Mouse (Mus musculus) T-helper 17 cell (primary cell): ENCODE measurements around the gene Rlbp1.

Source experiments
- in situ Hi-C, 2 experiments: fragments of 300-600 bp; cut with MboI, MseI; formaldehyde crosslinking; loops; 1 replicate in 1 of 2; 2 replicates in 1 of 2; pipeline ENCODE4 v1.15.1; 2025; ENCODE audit warnings: high pct_unique_total_duplicates in 2 of 2

The Rlbp1 gene

DNA sequence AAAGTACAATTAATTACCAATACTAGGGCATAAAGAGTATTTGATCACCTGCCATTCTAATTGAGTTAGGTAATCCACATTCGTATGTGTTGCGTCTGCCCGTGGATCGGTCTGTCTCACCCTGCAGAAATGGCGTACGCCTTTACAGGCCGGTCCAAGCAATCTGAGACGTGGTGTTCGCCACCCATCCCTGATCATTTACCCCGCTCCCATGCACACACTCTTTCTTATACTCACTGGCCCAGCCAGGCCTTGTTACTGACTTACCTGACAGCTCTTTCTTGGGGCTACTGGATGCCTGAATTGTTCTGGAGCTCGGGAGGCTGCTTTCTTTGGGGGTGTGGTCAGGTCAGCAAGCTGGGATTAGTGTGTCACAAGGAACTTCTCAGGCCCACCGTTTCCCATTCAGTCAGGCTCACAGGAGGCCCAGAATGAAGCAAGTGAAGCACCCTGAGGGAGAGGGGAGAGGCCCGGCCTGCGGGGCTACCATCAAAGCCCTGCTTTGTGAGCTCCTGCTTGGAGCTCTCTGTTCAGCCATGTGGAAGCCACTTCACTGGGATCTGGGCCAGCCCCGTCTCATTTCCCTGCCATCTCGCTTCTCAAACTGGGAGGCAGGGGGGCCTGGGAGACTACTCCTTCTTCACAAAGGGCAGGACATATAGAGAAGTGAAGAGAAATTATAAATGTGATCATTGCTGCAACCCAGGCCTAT, at the start of gene Rlbp1:
Rlbp1 (minus strand) TSS at position 627 of the 712 bp plus-strand sequence.
- in situ Hi-C loops = loop anchor here in 1 of 2 experiments (10.0 kb wide), 1 partner anchor 188 kb away; no protein-coding TSS in a partner anchor

DNA sequence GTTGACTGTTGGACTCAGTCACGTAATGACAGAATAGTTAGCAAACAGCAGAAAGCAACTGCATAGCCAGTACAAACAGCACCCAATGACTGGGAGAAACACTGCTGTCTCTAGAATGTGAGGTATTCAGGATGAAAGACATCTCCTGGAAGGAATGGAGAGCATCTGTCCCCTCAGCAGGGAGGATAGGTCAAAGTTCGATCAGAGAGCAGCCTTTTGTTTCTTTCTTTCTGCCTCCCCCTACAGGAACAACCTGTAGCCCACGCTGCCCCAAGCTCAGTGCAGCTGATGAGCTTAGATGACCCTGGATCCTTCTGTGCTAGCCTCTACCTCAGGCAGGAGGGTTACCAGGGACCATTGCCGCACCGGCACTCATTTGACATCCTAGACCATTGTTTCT, 41.4 kb upstream of the Rlbp1 start:
- in situ Hi-C loops = no loop called here

DNA sequence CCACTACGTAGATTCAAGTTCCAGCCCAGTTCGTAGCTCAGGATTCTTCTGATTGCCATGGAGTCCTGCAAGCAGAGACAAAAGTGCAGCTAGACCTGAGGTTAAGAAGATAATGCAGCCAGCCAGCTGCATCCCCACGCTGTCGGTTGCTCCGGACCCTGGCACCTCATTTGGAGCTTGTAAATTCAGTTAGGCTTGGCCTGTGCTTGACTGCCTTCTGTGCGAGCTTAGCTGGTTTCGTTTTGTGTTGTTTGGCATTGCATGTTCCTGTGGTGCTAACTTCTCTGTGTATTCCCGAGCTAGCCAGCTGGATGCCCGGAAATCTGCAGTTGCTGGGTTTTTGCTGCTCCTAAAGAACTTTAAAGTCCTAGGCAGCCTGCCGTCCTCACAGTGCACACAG, 39.0 kb upstream of the Rlbp1 start:
- in situ Hi-C loops = no loop called here

DNA sequence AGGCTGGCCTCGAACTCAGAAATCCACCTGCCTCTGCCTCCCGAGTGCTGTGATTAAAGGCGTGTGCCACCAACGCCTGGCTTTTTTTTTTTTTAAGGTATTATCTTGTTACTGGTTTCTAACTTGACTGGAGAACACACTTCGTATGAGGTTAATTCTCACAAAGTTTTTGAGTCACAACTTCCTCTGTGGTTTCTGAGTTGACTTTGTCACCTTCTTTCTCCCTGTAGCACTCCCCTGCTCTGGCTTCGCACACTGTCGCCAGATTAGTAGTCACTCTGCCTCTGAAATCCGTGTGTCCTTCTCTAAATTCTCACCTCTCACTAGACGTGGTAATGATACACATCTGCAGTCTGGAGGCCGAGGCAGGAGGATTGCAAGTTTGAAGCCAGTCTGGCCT, 36.0 kb upstream of the Rlbp1 start:
- in situ Hi-C loops = no loop called here

DNA sequence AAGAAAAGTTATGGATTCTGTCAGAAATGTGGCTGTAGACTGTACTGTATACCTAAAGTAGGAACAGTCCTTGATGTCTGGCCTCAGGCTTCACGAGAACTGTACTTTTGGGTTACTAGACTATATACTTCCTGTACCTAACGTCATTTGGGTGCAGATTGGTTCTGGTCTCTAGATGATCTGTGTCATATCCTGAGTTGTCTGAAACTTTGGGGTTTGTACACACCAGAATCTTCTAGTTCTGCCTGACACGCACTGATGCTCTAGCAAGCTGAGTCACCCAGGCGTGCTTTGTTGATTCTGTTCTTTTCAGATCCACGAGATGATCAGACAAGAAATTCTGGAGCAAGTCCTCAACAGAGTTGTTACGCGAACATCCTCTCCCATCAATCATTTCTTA, 33.1 kb upstream of the Rlbp1 start:
- in situ Hi-C loops = no loop called here

DNA sequence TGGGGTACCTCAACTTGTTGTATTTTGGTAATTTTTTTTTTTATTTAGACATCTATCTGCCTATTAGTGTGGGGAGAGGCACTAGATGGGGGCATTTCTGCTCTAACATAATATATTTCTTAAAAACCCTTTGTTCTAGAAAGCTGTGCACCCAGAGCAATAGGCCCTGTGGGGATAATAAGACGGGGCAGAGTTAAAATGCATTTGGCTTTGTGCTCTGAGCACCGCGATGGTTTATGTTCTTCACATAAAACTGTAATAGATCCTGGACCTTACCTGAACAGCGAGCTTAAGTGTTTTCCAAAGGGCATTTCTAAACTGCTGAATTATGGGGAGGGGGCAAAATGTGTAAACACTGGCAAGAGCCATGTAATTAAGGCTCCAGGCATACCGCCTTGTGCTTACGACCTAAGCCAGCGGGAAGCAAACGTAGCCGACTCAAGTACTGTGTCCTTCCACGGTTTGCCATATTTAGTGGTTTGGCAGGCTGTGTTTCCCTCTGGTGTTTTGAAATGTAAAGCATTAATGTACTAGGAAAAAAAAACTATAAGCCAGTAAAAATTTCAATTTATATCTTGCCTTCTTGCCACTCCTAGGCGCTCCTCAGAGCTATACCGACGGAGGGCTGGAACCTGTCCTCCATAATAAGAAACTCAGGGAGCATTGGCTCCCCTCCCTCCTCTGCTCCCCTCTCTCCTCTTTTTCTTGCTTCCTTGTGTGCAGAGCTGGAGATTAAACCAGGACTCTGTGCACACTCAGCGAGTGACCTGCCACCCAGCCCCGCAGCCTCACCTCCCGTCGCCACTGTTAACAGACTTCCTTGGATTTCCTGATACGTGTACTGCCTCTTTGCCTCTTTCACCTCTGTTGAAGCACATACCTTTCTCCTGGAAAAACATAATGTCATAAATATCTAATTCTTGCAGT, 27.9 kb upstream of the Rlbp1 start:
- in situ Hi-C loops = no loop called here

DNA sequence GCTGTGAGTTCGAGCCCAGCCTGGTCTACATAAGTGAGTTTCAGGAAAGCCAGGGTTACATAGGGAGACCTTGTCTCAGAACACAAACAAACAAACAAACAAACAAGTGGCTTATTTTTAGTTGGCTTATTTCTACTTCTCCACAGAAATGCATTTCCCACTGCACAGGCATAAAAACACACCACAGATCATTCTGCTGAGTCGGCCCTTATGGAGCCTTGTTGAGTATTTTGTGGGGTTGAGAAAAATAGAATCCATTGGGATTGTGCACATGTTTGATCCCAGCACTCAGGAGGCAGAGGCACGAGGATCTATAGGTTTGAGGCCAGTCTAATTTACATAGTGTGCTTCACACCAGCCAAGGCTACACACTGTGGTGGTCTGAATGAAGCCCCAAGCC, 13.4 kb upstream of the Rlbp1 start:
- in situ Hi-C loops = loop anchor here in 1 of 2 experiments (5.0 kb wide), 1 partner anchor 52 kb away; no protein-coding TSS in a partner anchor

DNA sequence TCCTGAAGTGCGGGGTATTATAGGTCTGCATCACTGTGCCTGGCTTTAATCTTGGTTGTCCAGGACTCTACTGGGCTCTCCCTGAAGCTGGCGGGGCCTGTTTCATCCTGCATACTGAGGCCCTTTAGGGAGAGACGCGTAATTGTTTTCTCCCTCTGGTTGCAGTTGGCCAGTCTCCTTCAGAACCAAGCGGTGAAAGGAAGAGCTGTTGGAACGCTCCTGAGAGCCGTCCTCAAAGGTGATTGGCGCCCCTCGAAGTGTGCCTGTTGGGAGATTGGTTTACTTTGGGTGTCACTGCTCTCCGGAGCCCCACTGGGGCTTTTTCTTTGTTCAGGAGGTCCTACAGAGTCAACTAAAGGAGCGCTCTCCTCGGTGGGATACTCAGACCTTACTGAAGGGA, 12.1 kb upstream of the Rlbp1 start:
- in situ Hi-C loops = no loop called here

DNA sequence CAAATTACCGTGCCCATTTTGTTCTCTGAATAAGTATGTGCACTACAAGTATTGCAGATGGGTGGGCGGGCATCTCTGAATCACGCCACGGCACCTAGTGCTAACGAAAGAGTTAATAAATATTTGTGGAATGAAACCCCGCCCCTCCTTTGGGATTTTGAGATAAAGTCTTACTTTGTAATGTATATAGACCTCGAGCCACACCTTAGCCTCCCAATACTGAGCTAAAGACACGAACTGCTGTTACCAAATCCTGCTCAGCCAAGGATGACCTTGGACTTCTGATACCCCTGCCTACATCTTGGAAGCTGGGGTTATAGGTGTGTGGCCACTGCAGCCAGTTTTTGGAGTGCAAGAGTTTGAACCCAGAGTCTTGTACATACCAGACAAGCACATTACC, 11.6 kb upstream of the Rlbp1 start:
- in situ Hi-C loops = no loop called here

DNA sequence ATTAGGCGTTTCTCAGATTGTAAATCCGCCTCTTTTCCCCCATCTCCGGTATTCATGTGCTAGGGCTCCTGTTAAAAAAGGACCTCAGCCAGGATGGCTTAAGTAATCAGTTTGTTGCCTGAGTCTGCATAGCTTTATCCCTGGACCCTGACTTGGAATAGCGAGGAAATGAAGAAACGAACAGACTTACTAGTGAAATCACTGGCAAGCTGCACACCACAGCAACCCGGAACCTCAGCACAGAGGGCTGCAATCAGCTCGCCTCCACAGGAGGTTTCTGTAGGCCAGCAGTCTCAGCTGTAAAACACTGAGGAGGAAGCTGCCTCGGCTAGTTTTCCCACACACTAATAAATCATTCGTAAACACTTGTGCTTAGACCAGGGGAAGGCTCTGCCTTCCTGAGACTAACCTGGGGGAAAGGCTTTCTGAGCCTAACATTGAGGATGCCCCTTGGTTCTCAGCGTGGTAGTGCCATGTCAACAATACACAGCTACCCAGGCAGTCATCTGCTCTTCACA, 10.7 kb upstream of the Rlbp1 start:
- in situ Hi-C loops = no loop called here

DNA sequence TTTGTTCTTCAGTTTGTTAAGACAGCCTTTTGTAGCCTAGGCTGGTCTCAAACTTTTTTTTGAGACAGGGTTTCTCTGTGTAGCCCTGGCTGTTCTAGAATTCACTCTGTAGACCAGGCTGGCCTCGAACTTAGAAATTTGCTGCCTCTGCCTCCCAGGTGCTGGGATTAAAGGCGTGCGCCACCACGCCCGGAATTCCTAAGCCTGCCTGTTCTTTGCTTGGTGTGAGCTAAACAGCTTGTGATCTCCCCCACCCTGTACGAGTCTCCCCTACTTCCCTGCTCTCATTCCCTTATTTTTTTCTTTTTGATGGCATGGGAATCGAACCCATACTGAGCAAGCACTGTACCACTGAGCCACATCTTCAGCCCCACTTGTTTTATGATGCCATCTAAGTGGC, 8.3 kb upstream of the Rlbp1 start:
- in situ Hi-C loops = no loop called here

DNA sequence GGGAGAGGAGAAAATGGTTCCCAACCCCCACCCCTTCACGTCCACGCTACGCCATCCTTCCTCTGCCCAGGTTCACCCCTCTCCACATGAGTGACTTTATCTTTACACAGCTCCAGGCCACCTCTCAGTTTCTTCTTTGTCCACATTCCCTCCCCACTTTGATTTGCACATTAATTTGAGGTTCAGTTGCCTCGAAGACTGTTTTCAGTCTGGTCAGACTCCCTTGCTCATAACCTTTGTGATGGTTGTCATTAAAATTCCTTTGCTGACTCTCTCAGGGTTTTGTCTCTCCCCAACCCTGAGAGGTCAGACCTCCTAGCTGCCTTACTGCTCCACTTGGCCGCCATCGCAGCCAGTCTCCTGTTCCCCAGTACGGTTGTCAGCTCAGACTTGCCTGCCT, 7.8 kb upstream of the Rlbp1 start:
- in situ Hi-C loops = no loop called here

DNA sequence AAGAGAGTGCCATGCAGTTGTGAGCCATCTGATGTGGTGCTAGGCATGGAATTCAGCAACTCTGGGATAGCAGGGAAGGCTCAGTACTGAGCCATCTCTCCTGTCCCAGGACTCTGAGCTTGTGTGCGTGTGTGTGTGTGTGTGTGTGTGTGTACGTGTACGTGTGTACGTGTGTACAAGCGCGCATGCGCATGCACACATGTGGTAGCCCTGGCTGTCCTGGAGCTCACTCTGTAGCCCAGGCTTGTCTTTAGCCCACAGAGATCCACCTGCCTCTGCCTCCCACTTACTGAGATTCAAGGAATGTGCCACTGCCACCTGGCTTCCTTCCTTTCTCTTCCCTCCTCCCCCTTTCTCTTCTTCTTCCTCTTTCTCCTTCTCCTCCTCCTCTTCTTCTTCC, 7.1 kb upstream of the Rlbp1 start:
- in situ Hi-C loops = no loop called here

DNA sequence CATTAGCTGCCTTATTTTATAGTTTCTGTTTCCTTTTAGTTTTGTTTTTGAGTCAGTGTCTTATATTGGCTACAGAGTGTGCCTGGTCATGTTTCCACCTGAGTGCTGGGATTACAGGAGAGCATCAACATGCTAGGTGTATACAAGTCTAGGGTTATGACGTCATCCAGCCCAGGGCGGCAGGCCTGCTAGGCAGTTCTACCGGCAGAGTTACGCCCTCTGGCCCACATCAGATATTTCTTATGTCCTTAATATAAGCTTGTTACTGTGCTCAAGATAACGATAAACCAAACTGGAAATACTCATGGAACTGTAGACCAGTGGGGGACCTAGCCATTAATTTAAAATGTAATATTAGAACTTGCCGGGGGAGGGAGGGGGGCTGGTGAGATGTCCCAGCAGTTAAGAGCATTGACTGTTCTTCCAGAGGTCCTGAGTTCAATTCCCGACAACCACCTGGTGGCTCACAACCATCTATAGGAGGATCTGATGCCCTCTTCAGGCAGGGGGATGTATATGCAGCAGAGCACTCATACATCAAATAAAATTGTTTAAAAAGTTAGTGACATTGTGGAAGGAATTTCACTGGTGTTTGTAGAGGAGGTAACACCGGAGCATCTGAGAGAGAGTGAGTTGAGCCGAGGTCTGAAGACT, 6.1 kb upstream of the Rlbp1 start:
- in situ Hi-C loops = no loop called here

DNA sequence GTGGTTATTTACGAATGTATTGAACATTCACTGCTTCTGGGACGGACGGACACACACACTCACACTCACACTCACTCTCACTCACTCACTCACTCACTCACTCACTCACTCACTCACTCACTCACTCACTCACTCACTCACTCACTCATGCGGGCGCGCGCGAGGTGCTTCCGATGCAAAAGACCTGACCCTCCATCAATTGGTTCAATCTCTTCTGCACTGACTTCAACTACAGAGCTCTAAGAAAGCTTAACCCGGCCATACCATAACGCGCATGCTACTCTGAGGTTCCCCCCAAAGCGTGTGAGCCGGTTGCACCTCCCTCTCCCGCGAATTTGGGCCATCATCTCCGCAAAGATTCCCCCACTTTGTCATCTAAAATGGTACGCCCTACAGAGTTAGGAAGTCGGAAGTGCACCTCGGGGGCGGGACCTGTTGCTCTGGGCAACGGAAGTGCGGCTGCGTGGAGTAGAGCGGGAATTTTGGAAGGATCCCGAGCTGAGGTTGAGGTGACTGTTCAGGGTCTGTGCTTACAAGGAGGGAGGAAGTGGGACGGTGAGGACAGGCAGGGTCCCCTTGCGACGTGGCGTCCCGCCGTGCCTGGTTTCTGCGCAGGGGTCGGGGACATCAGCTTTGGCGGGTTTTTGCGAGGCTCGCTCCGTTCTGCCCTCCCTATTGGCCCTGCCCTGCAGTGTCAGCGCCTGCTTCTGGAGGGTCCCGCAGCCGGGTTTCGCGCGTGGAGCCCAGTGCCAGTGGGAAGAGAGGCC, 5.2 kb upstream of the Rlbp1 start, which contains the start of gene Fanci:
Fanci (plus strand) TSS at position 47 of the 767 bp plus-strand sequence.
- in situ Hi-C loops = no loop called here

DNA sequence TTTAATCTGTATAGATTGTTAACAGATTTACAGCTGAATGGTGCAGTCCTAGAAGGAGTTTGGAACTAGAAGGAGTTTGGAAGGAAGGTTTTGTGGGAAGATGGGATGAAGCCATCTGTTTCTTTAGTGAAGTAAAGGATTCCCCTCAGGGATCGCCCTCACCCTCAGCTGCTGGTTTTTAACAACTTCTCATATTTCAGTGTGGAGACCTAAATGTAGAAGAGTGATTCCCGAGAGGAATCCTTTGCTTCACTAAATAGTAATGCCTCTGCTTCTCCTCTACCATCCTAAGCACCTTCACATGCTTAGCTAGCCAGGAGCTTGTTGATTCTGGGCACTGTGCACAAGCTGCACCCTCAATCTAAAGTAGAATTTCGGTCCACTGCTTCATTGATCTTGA, 4.6 kb upstream of the Rlbp1 start:
- in situ Hi-C loops = no loop called here

DNA sequence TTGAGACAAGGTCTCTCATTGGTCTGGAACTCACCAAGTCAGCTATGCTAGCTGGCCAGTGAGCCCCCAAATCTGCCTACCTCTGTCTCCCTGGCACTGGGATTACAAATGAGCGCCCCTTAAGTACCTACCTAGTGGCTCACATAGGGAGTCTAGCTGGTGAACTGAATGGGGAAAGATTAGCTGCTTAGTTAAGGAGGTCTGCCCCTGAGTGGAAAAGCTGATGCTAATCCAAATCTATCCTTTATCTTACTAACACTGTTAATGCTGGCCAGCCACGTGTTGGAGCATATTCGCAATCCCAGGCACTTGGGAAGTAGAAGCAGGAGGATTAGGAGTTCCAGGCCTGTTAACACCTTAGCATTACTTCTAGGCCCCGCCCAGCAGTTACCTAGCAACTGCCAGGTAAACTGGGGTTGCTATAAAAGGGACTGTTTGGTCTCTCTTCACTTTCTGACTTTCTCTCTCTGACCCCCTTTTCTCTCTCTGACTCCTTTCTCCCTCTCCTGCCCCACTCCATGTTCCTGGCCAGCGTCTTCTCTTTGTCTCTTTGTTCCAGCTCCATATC, 3.4 kb upstream of the Rlbp1 start:
- in situ Hi-C loops = no loop called here

DNA sequence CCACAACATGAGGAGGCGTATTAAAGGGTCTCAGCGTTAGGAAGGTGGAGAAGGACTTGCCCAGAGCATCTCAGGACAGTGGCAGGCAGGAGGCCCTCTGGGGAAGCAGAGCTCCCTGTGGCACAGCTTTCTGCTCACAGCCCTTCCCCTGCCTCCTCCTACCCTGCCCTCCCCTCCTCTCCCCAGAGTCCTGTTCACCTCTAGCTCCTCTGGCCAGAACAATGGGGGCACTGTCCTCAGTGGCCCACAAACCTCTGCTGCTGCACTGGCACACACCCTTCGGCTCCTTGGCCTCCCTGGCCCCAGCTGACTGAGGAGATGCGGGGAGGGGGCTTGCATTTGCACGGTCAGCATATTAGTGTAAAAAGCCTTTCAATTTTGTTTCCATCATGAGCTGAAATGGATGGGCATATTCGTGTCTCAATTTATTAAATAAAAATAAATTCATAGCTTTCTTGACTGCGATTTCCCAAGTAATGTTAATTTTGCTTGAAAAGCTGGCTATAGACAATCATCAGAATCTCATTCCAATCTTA, 1.9 kb upstream of the Rlbp1 start:
- in situ Hi-C loops = loop anchor here in 1 of 2 experiments (10.0 kb wide), 1 partner anchor 186 kb away; no protein-coding TSS in a partner anchor

DNA sequence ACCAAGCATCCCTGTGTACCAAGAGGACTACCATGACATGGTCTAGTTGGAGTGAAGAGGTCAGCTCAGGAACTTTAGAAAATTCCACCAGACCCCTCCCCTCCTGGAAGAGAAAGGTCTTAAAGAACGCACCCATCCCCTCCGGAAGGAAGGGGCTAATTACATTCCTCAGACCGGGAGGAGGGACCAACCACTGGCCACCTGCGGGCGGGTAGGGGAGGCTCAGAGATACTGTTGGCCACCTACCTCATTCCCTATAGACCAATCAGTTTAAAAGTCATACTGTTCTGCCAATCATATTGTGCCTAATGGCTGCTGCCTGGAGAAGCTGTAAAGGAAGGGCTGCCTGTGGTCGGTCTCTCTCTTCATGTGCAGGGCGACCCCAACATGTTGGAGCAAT, 1.1 kb upstream of the Rlbp1 start:
- in situ Hi-C loops = loop anchor here in 1 of 2 experiments (10.0 kb wide), 1 partner anchor 187 kb away; no protein-coding TSS in a partner anchor

DNA sequence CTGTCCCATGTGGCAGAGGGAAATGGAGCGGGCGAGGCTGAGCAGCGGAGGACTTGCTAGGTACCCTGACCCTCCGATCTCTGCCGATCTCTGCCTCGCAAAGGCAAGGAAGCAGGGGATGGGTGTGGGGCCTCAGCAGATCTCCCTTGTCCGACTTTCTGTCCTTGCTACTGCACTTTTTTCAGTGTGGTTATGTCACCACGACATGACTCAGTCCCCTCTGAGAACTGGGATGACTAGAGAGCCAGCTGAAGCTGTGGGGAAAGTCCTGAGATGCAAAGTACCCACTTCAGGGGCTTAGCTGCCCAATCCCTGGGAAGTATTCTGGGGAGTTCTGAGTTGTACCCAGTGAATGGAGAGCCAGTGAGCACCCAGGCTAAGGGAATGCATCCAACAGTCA, 292 bp upstream of the Rlbp1 start:
- in situ Hi-C loops = loop anchor here in 1 of 2 experiments (10.0 kb wide), 1 partner anchor 188 kb away; no protein-coding TSS in a partner anchor
